Mouse (Mus musculus) E14TG2a.4 (cell line): Measurements from ENCODE around the gene Retreg2.

ENCODE experiments used
- H3K27me3 ChIP-seq: 2 replicates; pipeline ENCODE4 v1.6.1; 2014; ENCODE audit warnings: low read length, control low read depth; ENCODE audit not compliant: insufficient read depth
- H3K36me3 ChIP-seq: 2 replicates; pipeline ENCODE4 v1.6.1; 2014; ENCODE audit warnings: low read length, control low read depth; ENCODE audit not compliant: insufficient read depth
- H3K4me1 ChIP-seq: replicated peaks from 2 replicates; pipeline ENCODE4 v1.6.1; 2014; ENCODE audit warnings: low read depth, low read length, control low read depth
- H3K4me3 ChIP-seq: replicated peaks from 2 replicates; pipeline ENCODE4 v1.5.1; 2014; ENCODE audit warnings: mild to moderate bottlenecking, low read length
- H3K9me3 ChIP-seq: 2 replicates; pipeline ENCODE4 v1.6.1; 2014; ENCODE audit warnings: low read length, control low read depth
- CTCF ChIP-seq: conservative IDR thresholded peaks from 2 replicates; pipeline ENCODE4 v1.5.1; 2014; ENCODE audit warnings: low read length
- NANOG ChIP-seq: IDR thresholded peaks from 2 replicates; pipeline ENCODE4 v1.6.1; 2014; ENCODE audit warnings: borderline replicate concordance, low read length, mixed read lengths
- POU5F1 ChIP-seq: IDR thresholded peaks from 2 replicates; pipeline ENCODE4 v1.6.1; 2014; ENCODE audit warnings: low read length, borderline replicate concordance

The Retreg2 gene

GRCm38 (mm10) chr1:75142301-75143261 is at the start of gene Retreg2, which contains the start of gene Cnppd1:
Gene Retreg2 (plus strand): TSS chr1:75142778.
Gene Cnppd1 (minus strand): TSS chr1:75142711.
- H3K4me1 ChIP-seq: peaks cover 26% of the 10 kb centered on the region
- TF ChIP-seq CTCF: no peak
- TF ChIP-seq NANOG: no peak
- no peak for TF ChIP-seq POU5F1
- peaks cover 48% of the 10 kb centered on the region for H3K27me3 ChIP-seq
- no peaks in the 10 kb centered on the region for H3K9me3 ChIP-seq
- H3K36me3 ChIP-seq: peaks cover 49% of the 10 kb centered on the region
- peak within 1 kb of the TSS; percentile 85 for H3K4me3 ChIP-seq

- Histone ChIP-seq H3K36me3 (no peaks in the 10 kb centered on the region), H3K4me1 (peaks cover 18% of the 10 kb centered on the region), H3K9me3 (no peaks in the 10 kb centered on the region), H3K27me3 (no peaks in the 10 kb centered on the region), H3K4me3 (no peak overlapping the region)
- no peak for TF ChIP-seq POU5F1
- TF ChIP-seq NANOG: no peak
- TF ChIP-seq CTCF: no peak
These were observed 20.4 kb upstream of the Retreg2 start for GRCm38 (mm10) chr1:75122211-75122610.

- TF ChIP-seq CTCF: peak; percentile 94
- TF ChIP-seq POU5F1: no peak
- Histone ChIP-seq H3K27me3 (peaks cover 9% of the 10 kb centered on the region), H3K4me3 (peak within 1 kb of the TSS; percentile 85), H3K9me3 (no peaks in the 10 kb centered on the region), H3K4me1 (peaks cover 18% of the 10 kb centered on the region), H3K36me3 (no peaks in the 10 kb centered on the region)
These were observed 17.9 kb upstream of the Retreg2 start, which contains the start of gene Nhej1 for GRCm38 (mm10) chr1:75124346-75125321. Gene Nhej1 (minus strand): TSS chr1:75125200.

GRCm38 (mm10) chr1:75125418-75125817 is 17.2 kb upstream of the Retreg2 start:
- H3K9me3 ChIP-seq: no peaks in the 10 kb centered on the region
- peaks cover 18% of the 10 kb centered on the region for H3K4me1 ChIP-seq
- TF ChIP-seq NANOG (no peak), POU5F1 (no peak), CTCF (no peak)
- no peaks in the 10 kb centered on the region for H3K36me3 ChIP-seq
- H3K4me3 ChIP-seq: peak overlapping the region; percentile 85
- H3K27me3 ChIP-seq: peaks cover 12% of the 10 kb centered on the region

GRCm38 (mm10) chr1:75128641-75129040 is 13.9 kb upstream of the Retreg2 start:
- Histone ChIP-seq H3K4me1 (peaks cover 20% of the 10 kb centered on the region), H3K9me3 (no peaks in the 10 kb centered on the region), H3K36me3 (no peaks in the 10 kb centered on the region), H3K4me3 (no peak overlapping the region), H3K27me3 (peaks cover 30% of the 10 kb centered on the region)
- TF ChIP-seq NANOG: no peak
- no peak for TF ChIP-seq POU5F1
- TF ChIP-seq CTCF: no peak

GRCm38 (mm10) chr1:75133421-75134207 is 9.0 kb upstream of the Retreg2 start, which contains the start of gene Slc23a3:
Gene Slc23a3 (minus strand): TSS chr1:75133890.
- Histone ChIP-seq H3K27me3 (peaks cover 38% of the 10 kb centered on the region), H3K4me1 (peaks cover 7% of the 10 kb centered on the region), H3K36me3 (peaks cover 20% of the 10 kb centered on the region), H3K4me3 (no peak within 1 kb of the TSS), H3K9me3 (no peaks in the 10 kb centered on the region)
- TF ChIP-seq POU5F1 (no peak), NANOG (no peak), CTCF (no peak)

- H3K4me3 ChIP-seq: no peak overlapping the region
- peaks cover 50% of the 10 kb centered on the region for H3K27me3 ChIP-seq
- no peaks in the 10 kb centered on the region for H3K9me3 ChIP-seq
- TF ChIP-seq NANOG (no peak), POU5F1 (no peak), CTCF (no peak)
- peaks cover 23% of the 10 kb centered on the region for H3K36me3 ChIP-seq
- peaks cover 14% of the 10 kb centered on the region for H3K4me1 ChIP-seq
These were observed 6.3 kb upstream of the Retreg2 start for GRCm38 (mm10) chr1:75136293-75136692.
